Mouse (Mus musculus) CH12.LX (cell line): ENCODE measurements around the gene Unc13a. TPM values are rescaled to one million over a fixed set of nuclear protein-coding genes. Genes with fewer than 3 reads are reported as not detected.
A peak's percentile ranks its signal among the peaks of the same experiment; 100 is the strongest.

Experiments
- DNase-seq: peaks from one replicate; pipeline ENCODE4 v3.0.0-alpha.2; 2013; ENCODE audit errors: extremely low read depth
- H3K27ac ChIP-seq: 2 replicates; pipeline ENCODE4 v1.5.1; 2012; ENCODE audit warnings: low read depth, mild to moderate bottlenecking, control low read depth, moderate library complexity; ENCODE audit not compliant: insufficient read depth
- H3K27me3 ChIP-seq: replicated peaks from 2 replicates; pipeline ENCODE3; 2012; ENCODE audit warnings: inconsistent platforms
- H3K36me3 ChIP-seq, 2 experiments: replicated peaks in 1 of 2; 2 replicates each; pipeline versions ENCODE3 to v1.6.1; 2012; ENCODE audit warnings: inconsistent platforms in 1 of 2, low read length in 1 of 2, mild to moderate bottlenecking in 1 of 2, mixed read lengths in 1 of 2, moderate library complexity in 1 of 2; ENCODE audit not compliant: control insufficient read depth in 1 of 2, insufficient read depth in 1 of 2
- H3K4me1 ChIP-seq, 2 experiments: 2 replicates each; pipeline ENCODE4 v1.6.1; 2012; ENCODE audit warnings: inconsistent platforms in 1 of 2, moderate library complexity in 1 of 2; ENCODE audit not compliant: insufficient read depth in 2 of 2, control insufficient read depth in 1 of 2
- H3K4me2 ChIP-seq: 2 replicates; pipeline ENCODE4 v1.6.1; 2012; ENCODE audit warnings: low read depth, mild to moderate bottlenecking, control low read depth; ENCODE audit not compliant: poor library complexity, insufficient read depth, severe bottlenecking
- H3K4me3 ChIP-seq, 3 experiments: fragments of 150-350 bp in 1 of 3; sonication (generic) in 1 of 3; replicated peaks in 1 of 3; 2 replicates each; pipeline versions ENCODE3 to v1.5.1; 2011 to 2012; ENCODE audit warnings: low read depth in 2 of 3, low read length in 2 of 3, mild to moderate bottlenecking in 2 of 3, moderate library complexity in 2 of 3, control low read depth in 1 of 3, improper control_type of control experiment in 1 of 3, inconsistent platforms in 1 of 3, mixed read lengths in 1 of 3; ENCODE audit not compliant: poor library complexity in 1 of 3
- H3K79me2 ChIP-seq: replicated peaks from 2 replicates; pipeline ENCODE4 v1.6.1; 2012; ENCODE audit warnings: mild to moderate bottlenecking, moderate library complexity; ENCODE audit not compliant: control insufficient read depth, poor library complexity, insufficient read depth, severe bottlenecking; ENCODE audit errors: extremely low read depth
- H3K9ac ChIP-seq: 2 replicates; pipeline ENCODE4 v1.6.1; 2012; ENCODE audit warnings: low read depth, mild to moderate bottlenecking, control low read depth, moderate library complexity; ENCODE audit not compliant: insufficient read depth
- H3K9me3 ChIP-seq: replicated peaks from 2 replicates; pipeline ENCODE3; 2012; ENCODE audit warnings: low read length, inconsistent platforms, mixed read lengths
- BHLHE40 ChIP-seq: IDR thresholded peaks from 2 replicates; pipeline ENCODE4 v1.6.1; 2011; ENCODE audit warnings: mild to moderate bottlenecking, low read depth, low read length, improper control_type of control experiment
- CHD1 ChIP-seq: IDR thresholded peaks from 2 replicates; pipeline ENCODE4 v1.6.1; 2012; ENCODE audit warnings: low read depth, low read length, improper control_type of control experiment, inconsistent platforms
- CHD2 ChIP-seq: IDR thresholded peaks from 2 replicates; pipeline ENCODE4 v1.6.1; 2011; ENCODE audit warnings: low read length, improper control_type of control experiment
- CTCF ChIP-seq, 2 experiments: IDR thresholded peaks in 1 of 2; conservative IDR thresholded peaks in 1 of 2; 2 replicates each; pipeline ENCODE4 v1.5.1; 2011 to 2012; ENCODE audit warnings: low read depth in 2 of 2, low read length in 2 of 2, improper control_type of control experiment in 1 of 2, inconsistent platforms in 1 of 2, mild to moderate bottlenecking in 1 of 2, moderate library complexity in 1 of 2
- ELF1 ChIP-seq: IDR thresholded peaks from 2 replicates; pipeline ENCODE4 v1.6.1; 2014; ENCODE audit warnings: low read depth, mild to moderate bottlenecking, inconsistent platforms, low read length, improper control_type of control experiment
- EP300 ChIP-seq: IDR thresholded peaks from 2 replicates; pipeline ENCODE4 v1.6.1; 2011; ENCODE audit warnings: low read length, improper control_type of control experiment
- ETS1 ChIP-seq: conservative IDR thresholded peaks from 2 replicates; pipeline ENCODE4 v1.6.1; 2012; ENCODE audit warnings: low read depth, mild to moderate bottlenecking, inconsistent platforms, low read length, improper control_type of control experiment, moderate library complexity
- GABPA ChIP-seq: IDR thresholded peaks from 2 replicates; pipeline ENCODE4 v1.6.1; 2012; ENCODE audit warnings: low read depth, low read length, improper control_type of control experiment, inconsistent platforms; ENCODE audit not compliant: insufficient replicate concordance
- HCFC1 ChIP-seq: IDR thresholded peaks from 2 replicates; pipeline ENCODE4 v1.6.1; 2012; ENCODE audit warnings: low read depth, mild to moderate bottlenecking, inconsistent platforms, low read length, improper control_type of control experiment
- IRF4 ChIP-seq: IDR thresholded peaks from 2 replicates; pipeline ENCODE4 v1.6.1; 2014; ENCODE audit warnings: low read depth, mild to moderate bottlenecking, inconsistent platforms, low read length, improper control_type of control experiment
- JUN ChIP-seq: IDR thresholded peaks from 2 replicates; pipeline ENCODE4 v1.6.1; 2011; ENCODE audit warnings: low read depth, mild to moderate bottlenecking, low read length, improper control_type of control experiment, moderate library complexity; ENCODE audit not compliant: insufficient read depth
- JUND ChIP-seq: conservative IDR thresholded peaks from 2 replicates; pipeline ENCODE4 v1.6.1; 2011; ENCODE audit warnings: low read depth, low read length, improper control_type of control experiment
- MAFK ChIP-seq: IDR thresholded peaks from 2 replicates; pipeline ENCODE4 v1.6.1; 2011; ENCODE audit warnings: low read length, improper control_type of control experiment; ENCODE audit not compliant: insufficient replicate concordance
- MAX ChIP-seq: IDR thresholded peaks from 2 replicates; pipeline ENCODE4 v1.6.1; 2011; ENCODE audit warnings: low read length, improper control_type of control experiment
- MAZ ChIP-seq: IDR thresholded peaks from 2 replicates; pipeline ENCODE4 v1.6.1; 2012; ENCODE audit warnings: low read depth, mild to moderate bottlenecking, inconsistent platforms, low read length, improper control_type of control experiment, moderate library complexity
- MEF2A ChIP-seq: IDR thresholded peaks from 2 replicates; pipeline ENCODE4 v1.6.1; 2014; ENCODE audit warnings: low read depth, mild to moderate bottlenecking, inconsistent platforms, low read length, improper control_type of control experiment, borderline replicate concordance
- MYC ChIP-seq: IDR thresholded peaks from 2 replicates; pipeline ENCODE4 v1.6.1; 2011; ENCODE audit warnings: low read depth, mild to moderate bottlenecking, improper control_type of control experiment, low read length
- NELFE ChIP-seq: IDR thresholded peaks from 2 replicates; pipeline ENCODE4 v1.6.1; 2011; ENCODE audit warnings: low read depth, low read length, improper control_type of control experiment
- NRF1 ChIP-seq: IDR thresholded peaks from 2 replicates; pipeline ENCODE4 v1.6.1; 2014; ENCODE audit warnings: low read depth, mild to moderate bottlenecking, inconsistent platforms, low read length, improper control_type of control experiment, moderate library complexity
- POLR2AphosphoS2 ChIP-seq: IDR thresholded peaks from 2 replicates; pipeline ENCODE4 v1.6.1; 2011; ENCODE audit warnings: low read depth, low read length, improper control_type of control experiment
- RAD21 ChIP-seq: IDR thresholded peaks from 2 replicates; pipeline ENCODE4 v1.6.1; 2011; ENCODE audit warnings: low read depth, mild to moderate bottlenecking, low read length, improper control_type of control experiment, moderate library complexity
- RCOR1 ChIP-seq: conservative IDR thresholded peaks from 2 replicates; pipeline ENCODE4 v1.6.1; 2012; ENCODE audit warnings: low read depth, mild to moderate bottlenecking, inconsistent platforms, low read length, improper control_type of control experiment
- SIN3A ChIP-seq: IDR thresholded peaks from 2 replicates; pipeline ENCODE4 v1.6.1; 2012; ENCODE audit warnings: low read length, improper control_type of control experiment, inconsistent platforms
- TCF12 ChIP-seq: IDR thresholded peaks from 2 replicates; pipeline ENCODE4 v1.6.1; 2014; ENCODE audit warnings: low read depth, mild to moderate bottlenecking, inconsistent platforms, low read length, improper control_type of control experiment
- USF1 ChIP-seq: IDR thresholded peaks from 2 replicates; pipeline ENCODE4 v1.6.1; 2014; ENCODE audit warnings: low read depth, mild to moderate bottlenecking, inconsistent platforms, low read length, improper control_type of control experiment
- USF2 ChIP-seq: conservative IDR thresholded peaks from 2 replicates; pipeline ENCODE4 v1.6.1; 2011; ENCODE audit warnings: low read depth, low read length, improper control_type of control experiment
- ZC3H11A ChIP-seq: IDR thresholded peaks from 2 replicates; pipeline ENCODE4 v1.6.1; 2012; ENCODE audit warnings: low read depth, mild to moderate bottlenecking, inconsistent platforms, low read length, improper control_type of control experiment
- ZKSCAN1 ChIP-seq: IDR thresholded peaks from 2 replicates; pipeline ENCODE4 v1.6.1; 2012; ENCODE audit warnings: low read depth, inconsistent platforms, low read length, improper control_type of control experiment, borderline replicate concordance
- ZMIZ1 ChIP-seq: IDR thresholded peaks from 2 replicates; pipeline ENCODE4 v1.6.1; 2012; ENCODE audit warnings: low read depth, mild to moderate bottlenecking, inconsistent platforms, low read length, improper control_type of control experiment
- dilution Hi-C: fragments of 300-500 bp; cut with MboI; formaldehyde crosslinking; loops from 2 replicates; pipeline ENCODE4 v1.14.3; 2020; ENCODE audit warnings: low sequenced_read_pairs; ENCODE audit not compliant: extremely low pct_unique_long_range_greater_than_20kb, extremely low pct_ligation_motif_present
- in situ Hi-C: fragments of 300-500 bp; cut with MboI; formaldehyde crosslinking; loops from 3 replicates; pipeline ENCODE4 v1.14.3; 2019; ENCODE audit warnings: low sequenced_read_pairs, low pct_ligation_motif_present, low pct_unique_long_range_greater_than_20kb, mixed read lengths
- polyA plus RNA-seq: library from polyadenylated mRNA; unstranded; fragments of >175 nt; gene quantifications from 2 replicates; pipeline ENCODE4 v1.2.1, GENCODE M21; 2012; ENCODE audit warnings: low read depth; ENCODE audit not compliant: insufficient read length
- total RNA-seq, 2 experiments: library from RNA; depleted of rRNA; stranded (reverse); fragments of 300-350 nt in 1 of 2; fragments of >200 nt in 1 of 2; gene quantifications; 2 replicates each; pipeline ENCODE4 v1.2.3; 2012 to 2014

The Unc13a gene
- total and polyA plus RNA-seq, 3 experiments: 0.68 to 2.1 (median 1.0) TPM

GRCm38 (mm10) chr8:71612141-71612540, 59.4 kb downstream of the Unc13a start:
- dilution Hi-C loops (no loop called here), in situ Hi-C loops (no loop called here)
- Histone ChIP-seq H3K9ac (peak overlapping the region; percentile 79; the same call in 1 of the 2 replicates), H3K36me3 (peaks cover 32 to 74% of the 10 kb centered on the region in 2 experiments), H3K4me1 (peaks cover 16 to 54% of the 10 kb centered on the region in 2 experiments), H3K4me2 (peak overlapping the region; percentile 83), H3K9me3 (no peaks in the 10 kb centered on the region), H3K4me3 (peak overlapping the region; percentile 86 to 90 (median 86)), H3K79me2 (peaks cover 20% of the 10 kb centered on the region), H3K27me3 (no peaks in the 10 kb centered on the region), H3K27ac (peak overlapping the region; percentile 27; the same call in 1 of the 2 replicates)
- TF ChIP-seq ETS1: no peak
- TF ChIP-seq JUN: no peak
- TF ChIP-seq POLR2AphosphoS2: no peak
- TF ChIP-seq USF2: no peak
- TF ChIP-seq EP300: no peak
- TF ChIP-seq ZMIZ1: no peak
- no peak for DNase-seq

- H3K4me2 ChIP-seq: peak within 1 kb of the TSS; percentile 83
- H3K36me3 ChIP-seq: peaks cover 30 to 75% of the 10 kb centered on the region in 2 experiments
- in situ Hi-C loops: no loop called here
- H3K4me3 ChIP-seq: peak within 1 kb of the TSS; percentile 86 to 90 (median 86)
- no peaks in the 10 kb centered on the region for H3K27me3 ChIP-seq
- H3K4me1 ChIP-seq: peaks cover 16 to 62% of the 10 kb centered on the region in 2 experiments
- H3K9me3 ChIP-seq: no peaks in the 10 kb centered on the region
- peak within 1 kb of the TSS; percentile 48 for H3K27ac ChIP-seq
- peaks cover 20% of the 10 kb centered on the region for H3K79me2 ChIP-seq
- dilution Hi-C loops: no loop called here
- peak within 1 kb of the TSS; percentile 79 for H3K9ac ChIP-seq
- DNase-seq: peak; percentile 99
- TF ChIP-seq GABPA (no peak), CTCF (conservative IDR thresholded peaks at IDR 0.05 in 1 of 2, IDR thresholded peaks at IDR 0.05 in 1 of 2; ENCODE audit: low read depth in 2 of 2, low read length in 2 of 2) (no peak), CHD1 (no peak), ELF1 (peak; percentile 90), MEF2A (no peak), MAZ (peak; percentile 58; the same call in 1 of the 2 replicates), BHLHE40 (peak; percentile 66; the same call in 1 of the 2 replicates), USF1 (no peak), USF2 (peak; percentile 58), SIN3A (peak; percentile 99), RCOR1 (no peak), NRF1 (0 out of 2 replicates have a peak, but pooled peaks have one; percentile 32), MAX (peak; percentile 69), ZKSCAN1 (no peak), ZC3H11A (no peak), IRF4 (peak; percentile 45; the same call in 1 of the 2 replicates), CHD2 (no peak; the same call in 1 of the 2 replicates), HCFC1 (peak; percentile 79), TCF12 (peak; percentile 45; the same call in 1 of the 2 replicates), ZMIZ1 (peak; percentile 84), RAD21 (no peak), MYC (peak; percentile 66), JUND (no peak), ETS1 (peak; percentile 43; the same call in 1 of the 2 replicates), MAFK (no peak), POLR2AphosphoS2 (peak; percentile 68; the same call in 1 of the 2 replicates), NELFE (peak; percentile 60; the same call in 1 of the 2 replicates)
Measured at GRCm38 (mm10) chr8:71610822-71611651, 60.5 kb downstream of the Unc13a start, which contains the start of gene Colgalt1. Colgalt1 (plus strand) TSS chr8:71610998.
